Mouse (Mus musculus) lung, postnatal 0 days (tissue): ENCODE measurements around the gene Kmt5b.

Source experiments
- CTCF ChIP-seq: IDR thresholded peaks from 2 replicates; pipeline ENCODE4 v1.5.1; 2016; ENCODE audit warnings: antibody characterized with exemption, mild to moderate bottlenecking
- EP300 ChIP-seq: IDR thresholded peaks from 2 replicates; pipeline ENCODE4 v1.6.1; 2016; ENCODE audit warnings: antibody characterized with exemption, mild to moderate bottlenecking, control low read depth

DNA sequence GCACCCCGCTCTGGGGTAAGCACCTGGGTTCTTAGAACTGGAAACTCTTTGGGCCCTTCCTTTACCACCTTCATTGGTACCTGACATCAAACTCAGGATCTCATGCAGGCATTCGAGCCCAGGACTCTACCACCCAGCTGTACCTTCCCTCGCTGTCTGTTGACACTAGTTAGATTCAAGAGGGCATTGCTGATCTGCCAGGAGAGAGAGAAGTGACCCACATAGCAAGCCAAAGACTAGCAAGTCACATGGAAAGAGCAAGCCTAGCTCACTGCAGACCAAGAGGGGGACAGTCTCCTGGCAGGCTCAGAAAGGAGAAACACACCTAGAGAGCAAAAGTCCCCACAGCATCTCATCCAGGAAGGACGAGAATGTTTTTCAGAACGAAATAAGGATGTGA is 73.5 kb downstream of the Kmt5b start:
- TF ChIP-seq CTCF (no peak), EP300 (no peak)
